Mouse (Mus musculus) G1E (cell line): ENCODE measurements around the gene Gmfg. TPM values are rescaled to one million over a fixed set of nuclear protein-coding genes. Genes with fewer than 3 reads are reported as not detected.

Experiments used
- ATAC-seq: 2 replicates; pipeline ENCODE4 v1.8.0; 2016; ENCODE audit warnings: mild to moderate bottlenecking; ENCODE audit not compliant: insufficient number of reproducible peaks, poor library complexity, low FRiP score, severe bottlenecking; ENCODE audit errors: extremely low read depth
- DNase-seq: peaks from one replicate; pipeline ENCODE4 v3.0.0; 2012; ENCODE audit warnings: low spot score
- H3K27me3 ChIP-seq: 2 replicates; pipeline ENCODE4 v1.6.1; 2012; ENCODE audit warnings: mild to moderate bottlenecking, low read length, inconsistent platforms; ENCODE audit not compliant: insufficient read depth
- H3K36me3 ChIP-seq: replicated peaks from 2 replicates; pipeline ENCODE3; 2012; ENCODE audit warnings: mild to moderate bottlenecking, inconsistent platforms
- H3K4me1 ChIP-seq: 2 replicates; pipeline ENCODE4 v1.6.1; 2012; ENCODE audit warnings: low read depth, low read length, inconsistent platforms, mixed read lengths; ENCODE audit not compliant: insufficient read depth
- H3K4me3 ChIP-seq: 2 replicates; pipeline ENCODE4 v1.5.1; 2012; ENCODE audit warnings: low read depth, mild to moderate bottlenecking, inconsistent platforms, low read length, moderate library complexity, mixed read lengths
- H3K9me3 ChIP-seq: replicated peaks from 2 replicates; pipeline ENCODE4 v1.6.1; 2012; ENCODE audit warnings: inconsistent platforms
- CTCF ChIP-seq: IDR thresholded peaks from 2 replicates; pipeline ENCODE4 v1.5.1; 2012; ENCODE audit warnings: low read depth, low read length, inconsistent platforms, mixed read lengths
- GATA1 ChIP-seq: IDR thresholded peaks from 2 replicates; pipeline ENCODE4 v1.6.1; 2012; ENCODE audit warnings: borderline replicate concordance, low read length, inconsistent platforms, mixed read lengths
- GATA2 ChIP-seq: IDR thresholded peaks from 2 replicates; pipeline ENCODE4 v1.6.1; 2012; ENCODE audit warnings: low read depth, low read length, inconsistent platforms, borderline replicate concordance
- POLR2AphosphoS5 ChIP-seq: IDR thresholded peaks from 2 replicates; pipeline ENCODE4 v1.6.1; 2012; ENCODE audit warnings: low read depth, low read length, inconsistent platforms; ENCODE audit not compliant: insufficient replicate concordance
- TAL1 ChIP-seq: conservative IDR thresholded peaks from 2 replicates; pipeline ENCODE4 v1.6.1; 2012; ENCODE audit warnings: low read depth, low read length, inconsistent platforms, mixed read lengths
- polyA plus RNA-seq: library from polyadenylated mRNA; stranded (reverse); fragments of >175 nt; gene quantifications from 2 replicates; pipeline ENCODE4 v1.2.3, GENCODE M21; 2012
- total RNA-seq, 2 experiments: library from RNA; stranded (forward) in 1 of 2; stranded (reverse) in 1 of 2; fragments of 200-1000 nt in 1 of 2; fragments of >200 nt in 1 of 2; fragmentation: Nextera tagmentation in 1 of 2; gene quantifications; 2 replicates each; pipeline ENCODE4 v1.2.3; 2014 to 2017

Gene Gmfg
- 38.5 and 40.1 TPM in 2 replicates for total RNA-seq (2014; fragmentation: Nextera tagmentation)
- 249 and 272 TPM in 2 replicates for total RNA-seq (2017)
- polyA plus RNA-seq = 7.9 and 8.4 TPM in 2 replicates

DNA sequence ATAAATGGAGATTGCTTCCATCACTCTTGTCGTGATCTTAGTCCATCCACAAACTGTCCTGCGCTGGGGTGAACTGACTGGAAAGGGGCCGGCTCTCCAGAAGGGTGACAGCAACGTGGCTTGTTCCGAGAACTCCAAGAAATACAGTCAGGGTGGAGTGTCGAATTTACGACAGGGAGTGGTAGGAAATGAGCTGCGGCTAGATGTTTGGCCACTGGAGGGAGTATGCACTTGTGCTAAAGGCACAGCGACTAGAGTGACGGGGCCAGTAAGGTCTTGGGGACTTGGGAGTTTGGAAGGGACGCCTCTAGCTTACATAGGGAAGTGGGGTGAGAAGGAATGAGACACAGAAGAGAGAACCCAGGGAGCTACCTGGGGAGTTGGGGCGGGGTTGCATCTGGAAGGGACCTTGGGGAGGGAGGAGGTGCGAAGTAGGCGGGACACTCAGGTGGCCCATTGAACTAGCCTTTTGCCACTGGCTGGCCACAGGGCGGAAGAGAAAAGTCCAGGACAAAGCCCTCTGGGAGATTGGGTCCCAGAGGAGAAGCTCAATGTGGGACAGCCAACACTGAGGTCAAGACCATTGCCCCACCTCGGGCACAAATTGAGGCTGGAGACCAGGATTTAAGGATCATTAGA is at the start of gene Gmfg:
TSS of gene Gmfg (plus strand) at position 516 of the 639 bp plus-strand sequence.
- Histone ChIP-seq H3K9me3 (no peaks in the 10 kb centered on the region), H3K4me3 (peak within 1 kb of the TSS; percentile 78), H3K36me3 (peaks cover 6% of the 10 kb centered on the region), H3K27me3 (no peaks in the 10 kb centered on the region), H3K4me1 (peaks cover 58% of the 10 kb centered on the region)
- peak; percentile 29 for ATAC-seq
- TF ChIP-seq CTCF (peak; percentile 56; the same call in 1 of the 2 replicates), POLR2AphosphoS5 (no peak)
- DNase-seq = peak; percentile 75

DNA sequence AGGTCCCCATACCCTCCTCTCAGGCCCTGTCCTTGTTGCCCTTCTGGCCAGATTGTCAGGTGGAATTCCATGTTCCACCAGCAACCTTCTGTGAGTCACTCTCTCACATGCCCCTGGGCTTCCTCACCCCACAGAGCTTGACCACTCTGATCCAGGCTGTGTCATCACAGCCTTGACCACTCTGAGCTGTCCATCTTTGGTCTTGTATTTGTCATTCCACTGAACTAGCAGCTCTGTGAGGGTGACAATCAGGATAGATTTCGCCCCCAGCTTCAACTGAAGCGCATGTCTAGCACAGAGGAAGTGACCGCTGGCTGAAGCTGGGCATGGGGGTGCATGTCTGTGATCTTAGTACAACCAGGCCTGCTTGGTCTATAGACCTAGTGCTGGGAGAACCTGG is 46.9 kb upstream of the Gmfg start:
- no peak overlapping the region for H3K4me3 ChIP-seq
- H3K27me3 ChIP-seq = no peaks in the 10 kb centered on the region
- H3K36me3 ChIP-seq = peaks cover 69% of the 10 kb centered on the region
- DNase-seq (no peak), ATAC-seq (no peak)
- TF ChIP-seq TAL1 (no peak), GATA2 (no peak), POLR2AphosphoS5 (no peak), GATA1 (no peak), CTCF (no peak)
- peaks cover 38% of the 10 kb centered on the region for H3K4me1 ChIP-seq
- H3K9me3 ChIP-seq = no peaks in the 10 kb centered on the region

DNA sequence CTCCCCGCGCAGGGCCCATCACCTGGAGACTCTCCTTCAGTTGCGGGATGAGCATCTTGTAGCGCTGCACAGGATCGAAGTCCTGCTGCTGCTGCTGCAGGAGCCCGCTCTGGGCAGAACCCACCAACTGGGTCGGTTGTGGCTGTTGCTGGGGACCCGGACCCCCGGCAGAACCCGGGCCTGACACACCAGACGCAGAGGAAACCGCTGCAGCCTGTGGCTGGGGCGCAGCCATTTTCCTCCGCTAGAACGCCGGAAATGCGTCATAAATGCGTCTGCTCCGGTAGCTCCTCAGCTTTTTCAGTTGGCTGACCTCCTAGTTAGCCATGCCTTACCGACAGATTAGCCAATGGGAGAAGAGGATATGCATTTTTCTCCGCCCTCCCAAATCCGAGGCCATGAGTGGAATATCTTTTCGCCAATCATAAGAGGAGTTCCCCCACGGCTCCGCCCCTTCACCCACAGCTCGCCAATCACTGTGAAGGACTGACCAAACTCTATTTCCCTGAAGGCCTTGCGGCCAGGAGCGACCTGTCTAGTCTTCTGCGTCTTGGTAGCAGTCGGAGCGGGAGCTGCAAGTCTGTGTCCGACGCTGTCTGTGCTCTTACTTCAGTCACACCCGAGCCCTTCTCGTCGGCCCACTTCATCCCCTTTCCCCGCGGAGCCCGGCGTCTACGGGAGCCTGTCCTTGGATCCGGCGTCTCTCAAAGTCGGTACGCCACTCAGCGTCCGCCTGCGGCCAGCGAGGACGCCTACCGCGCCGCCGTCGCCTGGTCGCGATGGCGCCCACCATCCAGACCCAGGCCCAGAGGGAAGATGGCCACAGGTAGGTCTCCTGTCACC is 44.6 kb upstream of the Gmfg start, which contains the start of the genes Med29 and Paf1:
TSS of gene Med29 (minus strand) at position 280 of the 843 bp plus-strand sequence.
TSS of gene Paf1 (plus strand) at position 523 of the 843 bp plus-strand sequence.
- DNase-seq (peak; percentile 99), ATAC-seq (peak; percentile 97)
- Histone ChIP-seq H3K4me3 (peak within 1 kb of the TSS; percentile 95), H3K9me3 (no peaks in the 10 kb centered on the region), H3K27me3 (no peaks in the 10 kb centered on the region), H3K4me1 (peaks cover 24% of the 10 kb centered on the region), H3K36me3 (peaks cover 70% of the 10 kb centered on the region)
- TF ChIP-seq GATA1 = no peak
- TF ChIP-seq POLR2AphosphoS5 = no peak
- TF ChIP-seq CTCF = no peak
- no peak for TF ChIP-seq GATA2
- no peak for TF ChIP-seq TAL1

DNA sequence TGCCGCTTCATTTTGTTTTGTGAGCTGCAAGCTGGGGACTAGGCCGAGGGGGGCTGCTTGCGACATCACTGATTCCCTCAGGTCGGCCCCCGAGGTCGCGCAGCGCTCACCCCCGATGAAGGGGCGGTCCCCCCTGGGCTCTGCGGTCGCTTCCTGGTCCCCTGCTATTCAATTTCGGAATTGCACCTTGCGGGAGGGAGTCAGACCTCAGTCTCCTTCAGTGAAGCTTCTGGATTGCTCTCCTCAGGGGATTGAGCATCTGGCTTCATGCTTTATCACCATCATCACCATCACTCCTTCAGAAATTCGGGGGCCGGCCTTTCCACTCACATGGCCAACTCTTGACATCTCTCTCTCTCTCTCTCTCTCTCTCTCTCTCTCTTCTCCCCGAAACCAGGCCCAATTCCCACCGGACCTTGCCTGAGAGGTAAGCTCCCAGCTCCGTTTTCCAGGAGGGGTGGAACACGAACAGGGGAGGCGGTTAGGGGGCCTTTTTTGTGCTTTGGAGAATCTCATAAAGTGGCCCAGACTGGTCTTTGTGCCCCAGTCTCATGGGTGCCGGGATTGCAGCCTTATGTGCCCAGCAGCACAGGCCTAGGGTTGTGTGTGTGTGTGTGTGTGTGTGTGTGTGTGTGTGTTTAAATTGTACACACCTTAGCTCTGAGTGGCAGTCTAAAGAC is 43.8 kb upstream of the Gmfg start:
- no peaks in the 10 kb centered on the region for H3K27me3 ChIP-seq
- H3K4me3 ChIP-seq = peak overlapping the region; percentile 95
- H3K9me3 ChIP-seq = no peaks in the 10 kb centered on the region
- ATAC-seq (no peak), DNase-seq (no peak)
- peaks cover 70% of the 10 kb centered on the region for H3K36me3 ChIP-seq
- TF ChIP-seq POLR2AphosphoS5 (no peak), GATA2 (no peak), GATA1 (no peak), CTCF (no peak), TAL1 (no peak)
- peaks cover 24% of the 10 kb centered on the region for H3K4me1 ChIP-seq

DNA sequence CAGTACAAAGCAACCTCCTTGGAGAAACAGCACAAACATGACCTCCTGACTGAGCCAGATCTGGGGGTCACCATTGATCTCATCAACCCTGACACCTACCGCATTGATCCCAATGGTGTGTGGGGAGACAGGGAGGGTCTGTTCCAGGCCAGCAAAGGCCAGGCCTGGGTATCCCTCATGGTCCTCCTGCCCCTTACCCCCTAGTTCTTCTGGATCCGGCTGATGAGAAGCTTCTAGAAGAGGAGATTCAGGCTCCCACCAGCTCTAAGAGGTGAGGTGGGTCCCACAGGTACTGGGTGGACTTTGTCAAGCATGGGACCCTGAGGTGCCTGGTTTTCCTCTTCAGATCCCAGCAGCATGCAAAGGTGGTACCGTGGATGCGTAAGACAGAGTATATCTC is 41.8 kb upstream of the Gmfg start:
- no peak for TF ChIP-seq GATA2
- TF ChIP-seq TAL1 = no peak
- no peak for TF ChIP-seq CTCF
- TF ChIP-seq GATA1 = no peak
- TF ChIP-seq POLR2AphosphoS5 = no peak
- Histone ChIP-seq H3K36me3 (peaks cover 69% of the 10 kb centered on the region), H3K27me3 (no peaks in the 10 kb centered on the region), H3K4me1 (peaks cover 23% of the 10 kb centered on the region), H3K4me3 (no peak overlapping the region), H3K9me3 (no peaks in the 10 kb centered on the region)
- ATAC-seq = no peak
- no peak for DNase-seq

- DNase-seq (no peak), ATAC-seq (no peak)
- Histone ChIP-seq H3K4me3 (no peak overlapping the region), H3K27me3 (no peaks in the 10 kb centered on the region), H3K36me3 (peaks cover 87% of the 10 kb centered on the region), H3K4me1 (peaks cover 11% of the 10 kb centered on the region), H3K9me3 (no peaks in the 10 kb centered on the region)
- TF ChIP-seq POLR2AphosphoS5 (no peak), CTCF (0 out of 2 replicates have a peak, but pooled peaks have one; percentile 34)
These were observed 39.2 kb upstream of the Gmfg start for GRCm38 (mm10) chr7:28398000-28398399.
